Mouse (Mus musculus) ES-E14 (cell line): ENCODE results near the gene Grasp. TPM values are rescaled to one million over a fixed set of nuclear protein-coding genes. Genes with fewer than 3 reads are reported as not detected.

ENCODE experiments used
- DNase-seq: peaks from one replicate; pipeline ENCODE4 v3.0.0-alpha.2; 2013; ENCODE audit warnings: low read depth, low spot score
- H3K27ac ChIP-seq: 2 replicates; pipeline ENCODE4 v1.5.1; 2012; ENCODE audit warnings: low read depth, mild to moderate bottlenecking, low read length, moderate library complexity, mixed read lengths; ENCODE audit not compliant: poor library complexity, insufficient read depth, severe bottlenecking
- H3K36me3 ChIP-seq: 2 replicates; pipeline ENCODE4 v1.6.1; 2012; ENCODE audit warnings: mild to moderate bottlenecking, low read length, moderate library complexity, mixed read lengths; ENCODE audit not compliant: control insufficient read depth, poor library complexity, insufficient read depth, severe bottlenecking
- H3K4me1 ChIP-seq, 2 experiments: fragments of 150-350 bp in 1 of 2; sonication (generic) in 1 of 2; 2 replicates each; pipeline ENCODE4 v1.6.1; 2012; ENCODE audit warnings: low read length in 2 of 2, mild to moderate bottlenecking in 1 of 2, mixed read lengths in 1 of 2; ENCODE audit not compliant: control insufficient read depth in 2 of 2, insufficient read depth in 2 of 2, poor library complexity in 1 of 2
- H3K4me3 ChIP-seq, 2 experiments: fragments of 150-350 bp in 1 of 2; sonication (generic) in 1 of 2; 2 replicates each; pipeline ENCODE4 v1.5.1; 2012; ENCODE audit warnings: low read length in 2 of 2, low read depth in 1 of 2, mild to moderate bottlenecking in 1 of 2, mixed read lengths in 1 of 2; ENCODE audit not compliant: insufficient read depth in 1 of 2, poor library complexity in 1 of 2, severe bottlenecking in 1 of 2
- H3K9ac ChIP-seq: 2 replicates; pipeline ENCODE4 v1.6.1; 2012; ENCODE audit warnings: low read depth, mild to moderate bottlenecking, low read length, mixed read lengths; ENCODE audit not compliant: poor library complexity, insufficient read depth, severe bottlenecking
- H3K9me3 ChIP-seq: fragments of 150-350 bp; sonication (generic); 2 replicates; pipeline ENCODE4 v1.6.1; 2012; ENCODE audit warnings: low read depth, mild to moderate bottlenecking, low read length; ENCODE audit not compliant: control insufficient read depth, insufficient read depth
- CHD2 ChIP-seq: IDR thresholded peaks from 2 replicates; pipeline ENCODE4 v1.6.1; 2014; ENCODE audit warnings: mild to moderate bottlenecking, low read depth, low read length, inconsistent platforms
- HCFC1 ChIP-seq: IDR thresholded peaks from 2 replicates; pipeline ENCODE4 v1.6.1; 2012; ENCODE audit warnings: low read length, inconsistent platforms, borderline replicate concordance; ENCODE audit not compliant: insufficient read depth
- MAFK ChIP-seq: IDR thresholded peaks from 2 replicates; pipeline ENCODE4 v1.6.1; 2014; ENCODE audit warnings: mild to moderate bottlenecking, low read depth, low read length, inconsistent platforms; ENCODE audit not compliant: insufficient read depth
- ZC3H11A ChIP-seq: IDR thresholded peaks from 2 replicates; pipeline ENCODE4 v1.6.1; 2012; ENCODE audit warnings: low read depth, mild to moderate bottlenecking, inconsistent platforms, low read length, borderline replicate concordance
- ZNF384 ChIP-seq: IDR thresholded peaks from 2 replicates; pipeline ENCODE4 v1.6.1; 2012; ENCODE audit warnings: low read depth, low read length, inconsistent platforms
- in situ Hi-C, 2 experiments: fragments of 600-800 bp; cut with MboI; formaldehyde crosslinking; loops; one replicate each; pipeline ENCODE4 v1.15.1; 2025; ENCODE audit warnings: low sequenced_read_pairs in 2 of 2, inconsistent platforms in 1 of 2; ENCODE audit not compliant: unreplicated experiment in 2 of 2
- total RNA-seq: library from RNA; depleted of rRNA; stranded (reverse); fragments of 300-350 nt; gene quantifications from 2 replicates; pipeline ENCODE4 v1.2.3, GENCODE M21; 2012

The Grasp gene
- total RNA-seq, 1 experiment, result 12.9 TPM

DNA sequence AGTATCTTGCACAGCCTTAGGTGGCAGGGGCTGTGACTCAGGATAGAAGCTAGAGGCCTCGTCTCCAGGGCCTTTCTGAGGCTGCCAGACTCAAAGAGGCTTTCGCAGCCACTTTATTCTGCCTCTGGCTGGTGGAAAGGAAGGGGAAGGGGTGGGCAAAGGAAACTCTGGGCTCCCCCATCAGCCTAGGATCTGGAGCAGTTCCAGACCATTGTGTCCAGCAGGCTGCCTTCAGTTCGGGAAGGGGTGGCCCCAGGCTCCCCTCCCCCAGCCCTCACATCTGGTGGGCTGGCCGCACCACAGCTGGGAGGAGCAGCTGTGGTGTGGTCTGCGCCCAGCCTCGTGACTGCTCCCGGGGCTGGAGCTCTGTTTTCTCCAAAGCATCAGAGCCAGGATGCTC lies 4.0 kb downstream of the Grasp start:
- H3K9me3 ChIP-seq, result no peaks in the 10 kb centered on the region
- H3K9ac ChIP-seq, result no peak overlapping the region
- peaks cover 15% of the 10 kb centered on the region for H3K36me3 ChIP-seq
- peak overlapping the region; percentile 9 to 26; a peak in 2 of 4 replicates for H3K4me3 ChIP-seq
- TF ChIP-seq ZNF384 (no peak), HCFC1 (no peak), CHD2 (no peak)
- H3K4me1 ChIP-seq, result peaks cover 12 to 26% of the 10 kb centered on the region in 2 experiments
- in situ Hi-C loops, result no loop called here
- DNase-seq, result no peak
- H3K27ac ChIP-seq, result no peak overlapping the region

- DNase-seq, result no peak
- Histone ChIP-seq H3K9me3 (no peaks in the 10 kb centered on the region), H3K4me3 (peak overlapping the region in 1 of 2 experiments; percentile 26; a peak in 1 of 4 replicates), H3K27ac (no peak overlapping the region), H3K9ac (no peak overlapping the region), H3K4me1 (peaks cover 14 to 31% of the 10 kb centered on the region in 2 experiments), H3K36me3 (peaks cover 18% of the 10 kb centered on the region)
- in situ Hi-C loops, result no loop called here
- TF ChIP-seq ZNF384, result no peak
- TF ChIP-seq ZC3H11A, result no peak
- no peak for TF ChIP-seq HCFC1
- no peak for TF ChIP-seq MAFK
- TF ChIP-seq CHD2, result no peak
Measured at GRCm38 (mm10) chr15:101228866-101229590, 5.0 kb downstream of the Grasp start.

GRCm38 (mm10) chr15:101230503-101230902 lies 6.5 kb downstream of the Grasp start:
- no peak overlapping the region for H3K9ac ChIP-seq
- no peak overlapping the region for H3K27ac ChIP-seq
- no peak overlapping the region for H3K4me3 ChIP-seq
- TF ChIP-seq ZC3H11A (no peak), MAFK (no peak), CHD2 (no peak), HCFC1 (no peak), ZNF384 (no peak)
- peaks cover 12 to 40% of the 10 kb centered on the region in 2 experiments for H3K4me1 ChIP-seq
- in situ Hi-C loops, result no loop called here
- no peak for DNase-seq
- H3K9me3 ChIP-seq, result no peaks in the 10 kb centered on the region
- peaks cover 18% of the 10 kb centered on the region for H3K36me3 ChIP-seq

GRCm38 (mm10) chr15:101230995-101231647 lies 7.1 kb downstream of the Grasp start:
- DNase-seq, result peak; percentile 94
- Histone ChIP-seq H3K4me1 (peaks cover 12 to 43% of the 10 kb centered on the region in 2 experiments), H3K27ac (peak overlapping the region; percentile 26; the same call in 1 of the 2 replicates), H3K9ac (peak overlapping the region; percentile 75), H3K36me3 (peaks cover 18% of the 10 kb centered on the region), H3K9me3 (no peaks in the 10 kb centered on the region), H3K4me3 (peak overlapping the region; percentile 41 to 73)
- TF ChIP-seq HCFC1 (peak; percentile 32; the same call in 1 of the 2 replicates), MAFK (no peak), ZNF384 (no peak)
- in situ Hi-C loops, result no loop called here
